Mouse (Mus musculus) thymus, adult 2 months (tissue): ENCODE results near the gene Gm28048.

Experiments
- CTCF ChIP-seq: fragments of 200-500 bp; IDR thresholded peaks from 2 replicates; pipeline ENCODE4 v1.5.1; 2012; ENCODE audit warnings: mild to moderate bottlenecking, control low read depth, low read length, moderate library complexity, borderline replicate concordance; ENCODE audit not compliant: control insufficient read depth, poor library complexity, insufficient read depth; ENCODE audit errors: extremely low read depth
- POLR2A ChIP-seq: fragments of 200-500 bp; IDR thresholded peaks from 2 replicates; pipeline ENCODE4 v1.6.1; 2012; ENCODE audit warnings: mild to moderate bottlenecking, low read length, control low read depth, moderate library complexity; ENCODE audit not compliant: control insufficient read depth, poor library complexity, insufficient read depth; ENCODE audit errors: extremely low read depth

- TF ChIP-seq CTCF = no peak
- no peak for TF ChIP-seq POLR2A
These were observed 17.5 kb downstream of the Gm28048 start for GRCm38 (mm10) chr11:22964401-22964800.
